Mouse (Mus musculus): ENCODE results near the gene Oxa1l. TPM values are rescaled to one million over a fixed set of nuclear protein-coding genes. Genes with fewer than 3 reads are reported as not detected.
"Not testable (repeated sequence)": the region's sequence is repeated elsewhere in the genome, so short reads cannot be mapped to it uniquely, and the experiment has no call there.

Oxa1l gene
- polyA plus RNA-seq, 1 experiment from 2014 or later = 41.7 TPM

- not testable (repeated sequence) for H3K27ac ChIP-seq; H3K9me3 ChIP-seq; H3K4me1 ChIP-seq (replicated peaks); H3K9ac ChIP-seq; H3K36me3 ChIP-seq; H3K4me2 ChIP-seq (replicated peaks); H3K27me3 ChIP-seq (replicated peaks); H3K4me3 ChIP-seq (replicated peaks); ATAC-seq
- WGBS = 93% methylated on average over 16 of the region's 16 CpGs
Observed at GRCm38 (mm10) chr14:54350773-54351541, 9.7 kb upstream of the Oxa1l start.

- Histone ChIP-seq H3K9me3 (no peaks in the 10 kb centered on the region), H3K27ac (no peak overlapping the region), H3K9ac (no peak overlapping the region), H3K4me2 (replicated peaks) (no peak overlapping the region), H3K4me1 (replicated peaks) (no peaks in the 10 kb centered on the region), H3K27me3 (replicated peaks) (no peaks in the 10 kb centered on the region), H3K36me3 (no peaks in the 10 kb centered on the region), H3K4me3 (replicated peaks) (no peak overlapping the region)
- WGBS = 77% methylated on average over 8 of the region's 8 CpGs
- ATAC-seq = no peak
Observed at GRCm38 (mm10) chr14:54352314-54352713, 8.3 kb upstream of the Oxa1l start.

GRCm38 (mm10) chr14:54354406-54354805 lies 6.2 kb upstream of the Oxa1l start:
- Histone ChIP-seq H3K4me2 (replicated peaks) (no peak overlapping the region), H3K27ac (no peak overlapping the region), H3K9me3 (no peaks in the 10 kb centered on the region), H3K9ac (no peak overlapping the region), H3K36me3 (no peaks in the 10 kb centered on the region), H3K4me1 (replicated peaks) (no peaks in the 10 kb centered on the region), H3K4me3 (replicated peaks) (no peak overlapping the region), H3K27me3 (replicated peaks) (no peaks in the 10 kb centered on the region)
- WGBS = 39% methylated on average over 1 of the region's 1 CpGs
- ATAC-seq = no peak

GRCm38 (mm10) chr14:54363156-54363555 lies 2.5 kb downstream of the Oxa1l start:
- Histone ChIP-seq H3K4me3 (replicated peaks) (no peak overlapping the region), H3K9ac (no peak overlapping the region), H3K36me3 (peaks cover 24% of the 10 kb centered on the region), H3K4me1 (replicated peaks) (peaks cover 5% of the 10 kb centered on the region; the same call in 1 of the 2 replicates), H3K27ac (no peak overlapping the region), H3K4me2 (replicated peaks) (no peak overlapping the region), H3K9me3 (no peaks in the 10 kb centered on the region), H3K27me3 (replicated peaks) (no peaks in the 10 kb centered on the region)
- WGBS = 95% methylated on average over 8 of the region's 8 CpGs
- ATAC-seq = no peak

GRCm38 (mm10) chr14:54365026-54365645 lies 4.5 kb downstream of the Oxa1l start:
- Histone ChIP-seq H3K9me3 (no peaks in the 10 kb centered on the region), H3K27ac (0 out of 2 replicates have a peak overlapping the region, but pooled peaks have one; percentile 6), H3K9ac (no peak overlapping the region), H3K4me2 (replicated peaks) (no peak overlapping the region), H3K4me3 (replicated peaks) (no peak overlapping the region), H3K4me1 (replicated peaks) (peaks cover 5% of the 10 kb centered on the region; the same call in 1 of the 2 replicates), H3K27me3 (replicated peaks) (no peaks in the 10 kb centered on the region), H3K36me3 (peaks cover 37% of the 10 kb centered on the region)
- ATAC-seq = peak; percentile 23; the same call in 1 of the 2 replicates
- 76% methylated on average over 5 of the region's 5 CpGs for WGBS

GRCm38 (mm10) chr14:54366581-54366980 lies 5.9 kb downstream of the Oxa1l start:
- no peak for ATAC-seq
- no peak overlapping the region for H3K4me2 ChIP-seq (replicated peaks)
- H3K9me3 ChIP-seq = no peaks in the 10 kb centered on the region
- H3K4me1 ChIP-seq (replicated peaks) = peaks cover 3% of the 10 kb centered on the region; the same call in 1 of the 2 replicates
- H3K36me3 ChIP-seq = peaks cover 47% of the 10 kb centered on the region
- no peaks in the 10 kb centered on the region for H3K27me3 ChIP-seq (replicated peaks)
- WGBS = 89% methylated on average over 10 of the region's 10 CpGs
- no peak overlapping the region for H3K27ac ChIP-seq
- no peak overlapping the region for H3K4me3 ChIP-seq (replicated peaks)
- no peak overlapping the region for H3K9ac ChIP-seq

- Histone ChIP-seq H3K4me2 (replicated peaks) (no peak overlapping the region), H3K36me3 (peaks cover 51% of the 10 kb centered on the region), H3K4me3 (replicated peaks) (no peak overlapping the region), H3K27ac (no peak overlapping the region), H3K9ac (no peak overlapping the region), H3K4me1 (replicated peaks) (no peaks in the 10 kb centered on the region; the same call in 1 of the 2 replicates), H3K9me3 (no peaks in the 10 kb centered on the region), H3K27me3 (replicated peaks) (no peaks in the 10 kb centered on the region)
- 84% methylated on average over 18 of the region's 18 CpGs for WGBS
- ATAC-seq = no peak
Observed at GRCm38 (mm10) chr14:54367429-54368060, 6.9 kb downstream of the Oxa1l start.

GRCm38 (mm10) chr14:54369372-54369771 lies 8.7 kb downstream of the Oxa1l start:
- Histone ChIP-seq H3K27ac (no peak overlapping the region), H3K36me3 (peaks cover 45% of the 10 kb centered on the region), H3K27me3 (replicated peaks) (no peaks in the 10 kb centered on the region), H3K4me1 (replicated peaks) (no peaks in the 10 kb centered on the region), H3K4me3 (replicated peaks) (no peak overlapping the region), H3K9ac (no peak overlapping the region), H3K9me3 (no peaks in the 10 kb centered on the region), H3K4me2 (replicated peaks) (no peak overlapping the region)
- WGBS = 98% methylated on average over 3 of the region's 3 CpGs
- no peak for ATAC-seq

- Histone ChIP-seq H3K9me3 (no peaks in the 10 kb centered on the region), H3K9ac (no peak overlapping the region), H3K4me3 (replicated peaks) (no peak overlapping the region), H3K4me1 (replicated peaks) (no peaks in the 10 kb centered on the region), H3K27me3 (replicated peaks) (no peaks in the 10 kb centered on the region), H3K36me3 (peaks cover 45% of the 10 kb centered on the region), H3K27ac (no peak overlapping the region), H3K4me2 (replicated peaks) (no peak overlapping the region)
- WGBS = 94% methylated on average over 6 of the region's 6 CpGs
- ATAC-seq = no peak
Observed at GRCm38 (mm10) chr14:54370595-54370994, 10.0 kb downstream of the Oxa1l start.

- no peak overlapping the region for H3K4me3 ChIP-seq (replicated peaks)
- H3K27me3 ChIP-seq (replicated peaks) = no peaks in the 10 kb centered on the region
- H3K9ac ChIP-seq = no peak overlapping the region
- H3K9me3 ChIP-seq = no peaks in the 10 kb centered on the region
- H3K4me2 ChIP-seq (replicated peaks) = no peak overlapping the region
- 96% methylated on average over 10 of the region's 10 CpGs for WGBS
- H3K4me1 ChIP-seq (replicated peaks) = no peaks in the 10 kb centered on the region
- no peak for ATAC-seq
- H3K36me3 ChIP-seq = peaks cover 44% of the 10 kb centered on the region
- H3K27ac ChIP-seq = no peak overlapping the region
Observed at GRCm38 (mm10) chr14:54371460-54371859, 10.8 kb downstream of the Oxa1l start.

GRCm38 (mm10) chr14:54372923-54373322 lies 12.3 kb downstream of the Oxa1l start:
- peak; percentile 27 for ATAC-seq
- Histone ChIP-seq H3K4me2 (replicated peaks) (no peak overlapping the region), H3K9me3 (no peaks in the 10 kb centered on the region), H3K4me3 (replicated peaks) (no peak overlapping the region), H3K27ac (no peak overlapping the region), H3K36me3 (peaks cover 29% of the 10 kb centered on the region), H3K9ac (no peak overlapping the region), H3K27me3 (replicated peaks) (no peaks in the 10 kb centered on the region), H3K4me1 (replicated peaks) (no peaks in the 10 kb centered on the region)
- 92% methylated on average over 9 of the region's 9 CpGs for WGBS

- ATAC-seq = no peak
- 76% methylated on average over 3 of the region's 3 CpGs for whole genome bisulfite sequencing
- peaks cover 7% of the 10 kb centered on the region; the same call in 1 of the 2 replicates for H3K36me3 ChIP-seq
- H3K4me2 ChIP-seq (replicated peaks) = no peak overlapping the region
- H3K27ac ChIP-seq = no peak overlapping the region
- H3K9me3 ChIP-seq = no peaks in the 10 kb centered on the region
- H3K27me3 ChIP-seq (replicated peaks) = no peaks in the 10 kb centered on the region
- H3K9ac ChIP-seq = no peak overlapping the region
- no peak overlapping the region for H3K4me3 ChIP-seq (replicated peaks)
- H3K4me1 ChIP-seq (replicated peaks) = peaks cover 10% of the 10 kb centered on the region
Observed at GRCm38 (mm10) chr14:54375916-54376315, 15.3 kb downstream of the Oxa1l start.
